Mouse (Mus musculus) neural tube, embryonic 12.5 days (tissue): ENCODE measurements at regions not wholly inside any gene's neighbourhood (a gene's known extent, or its start where the extent isn't known, plus 50 kb on each side); places are given as distances from the start of the nearest gene placed in this dataset.
"Not testable (repeated sequence)": the region's sequence is repeated elsewhere in the genome, so short reads cannot be mapped to it uniquely, and the experiment has no call there.

ENCODE experiments used
- ATAC-seq: fragments of 200-750 bp; cut with Nextera tagmentation; 2 replicates; pipeline ENCODE4 v1.8.0; 2017; ENCODE audit warnings: low read depth, mild to moderate bottlenecking, moderate TSS enrichment, moderate library complexity; ENCODE audit not compliant: low FRiP score
- H3K27ac ChIP-seq: fragments of 300-500 bp; sonication (generic); 2 replicates; pipeline ENCODE4 v1.5.1; 2016
- H3K27me3 ChIP-seq: fragments of 300-500 bp; sonication (generic); replicated peaks from 2 replicates; pipeline ENCODE4 v1.6.1; 2016; ENCODE audit warnings: mild to moderate bottlenecking
- H3K36me3 ChIP-seq: fragments of 300-500 bp; sonication (generic); 2 replicates; pipeline ENCODE4 v1.6.1; 2016; ENCODE audit warnings: mild to moderate bottlenecking
- H3K4me1 ChIP-seq: fragments of 300-500 bp; sonication (generic); 2 replicates; pipeline ENCODE4 v1.6.1; 2016
- H3K4me2 ChIP-seq: fragments of 300-500 bp; sonication (generic); replicated peaks from 2 replicates; pipeline ENCODE4 v1.6.1; 2016; ENCODE audit warnings: mild to moderate bottlenecking
- H3K4me3 ChIP-seq: fragments of 300-500 bp; sonication (generic); 2 replicates; pipeline ENCODE4 v1.5.1; 2016
- H3K9ac ChIP-seq: fragments of 300-500 bp; sonication (generic); 2 replicates; pipeline ENCODE4 v1.6.1; 2016; ENCODE audit warnings: mild to moderate bottlenecking
- H3K9me3 ChIP-seq: fragments of 300-500 bp; sonication (generic); 2 replicates; pipeline ENCODE4 v1.6.1; 2016; ENCODE audit warnings: mild to moderate bottlenecking
- WGBS: fragments of 180-500 bp; shearing (Covaris S2); methylation state at CpG from one replicate; pipeline ENCODE4 v1.1.7; 2016; 5-methylcytosine and 5-hydroxymethylcytosine counted together

DNA sequence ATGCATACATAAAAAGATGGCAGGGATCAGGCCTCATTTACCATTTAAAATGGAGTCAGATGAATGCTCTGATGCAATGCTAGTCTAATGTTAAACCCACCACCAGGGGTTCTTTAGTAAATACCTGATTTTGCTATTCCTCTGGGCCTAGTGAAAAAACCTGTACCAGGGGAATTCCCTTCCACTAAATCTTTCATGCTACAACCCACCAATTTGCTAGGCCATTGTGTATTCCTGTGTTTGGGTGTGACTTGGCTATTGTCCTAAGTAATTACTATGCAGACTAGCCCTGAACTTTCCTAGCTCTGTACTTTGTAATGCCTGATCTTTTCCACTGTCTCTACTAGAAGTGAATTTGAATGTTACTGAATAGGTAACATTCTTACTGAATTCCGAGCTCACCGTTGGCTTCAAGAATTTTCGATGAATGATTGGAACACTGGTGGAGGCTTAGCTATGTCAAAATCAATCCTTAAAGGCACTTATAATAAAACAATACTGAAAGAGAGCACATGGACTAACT lies 99.7 kb upstream of the Sec61g start:
- not testable (repeated sequence) for H3K9ac ChIP-seq, H3K27ac ChIP-seq, H3K36me3 ChIP-seq, H3K9me3 ChIP-seq, H3K4me3 ChIP-seq, H3K4me2 ChIP-seq, H3K4me1 ChIP-seq, ATAC-seq, H3K27me3 ChIP-seq
- WGBS, result 80% methylated on average over 3 of the region's 3 CpGs

DNA sequence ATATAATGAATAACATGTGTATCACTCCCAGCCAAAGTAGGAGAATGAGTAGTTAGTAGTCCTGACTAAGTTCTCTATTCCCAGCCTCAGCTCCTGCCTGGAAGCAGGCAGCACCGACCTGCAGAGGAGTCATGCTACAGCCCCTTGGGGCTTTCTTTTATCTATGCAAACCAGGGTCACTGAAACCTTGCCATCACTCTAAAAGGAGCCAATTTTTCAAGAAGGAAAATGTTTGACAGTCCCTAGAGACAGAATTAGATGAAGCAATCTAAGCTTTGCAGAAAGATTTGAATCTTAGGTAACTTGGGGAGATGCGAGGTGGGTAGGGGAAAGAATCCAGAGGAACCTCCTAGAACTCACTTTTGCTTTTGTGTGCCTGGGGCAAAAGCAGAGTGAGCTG lies 103.5 kb upstream of the Sec61g start:
- Histone ChIP-seq H3K9ac (no peak overlapping the region), H3K4me1 (no peaks in the 10 kb centered on the region), H3K36me3 (no peaks in the 10 kb centered on the region), H3K9me3 (no peaks in the 10 kb centered on the region), H3K4me2 (no peak overlapping the region), H3K4me3 (no peak overlapping the region), H3K27ac (no peak overlapping the region), H3K27me3 (no peaks in the 10 kb centered on the region)
- ATAC-seq, result no peak
- WGBS, result 69% methylated on average over 2 of the region's 2 CpGs

DNA sequence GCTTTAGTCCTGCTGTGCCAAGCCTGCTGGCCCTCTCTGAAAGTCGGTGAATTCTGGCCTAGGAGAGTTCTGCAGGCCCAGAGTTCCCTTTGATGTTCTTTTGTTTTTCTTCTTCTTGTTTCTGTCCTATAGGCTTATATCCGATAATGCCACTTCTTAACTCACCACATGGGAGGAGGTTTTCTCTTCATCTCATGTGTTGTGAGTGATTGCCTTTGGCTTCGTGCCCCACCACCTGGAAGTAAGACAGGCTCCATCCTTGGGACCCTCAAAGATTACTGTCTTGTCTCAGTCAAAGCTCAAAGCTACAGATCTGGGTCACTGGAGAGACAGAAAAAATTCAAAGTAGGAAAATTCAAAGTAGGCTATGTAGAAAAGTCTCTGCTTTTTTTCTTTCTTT lies 104.2 kb upstream of the Sec61g start:
- Histone ChIP-seq H3K9me3 (no peaks in the 10 kb centered on the region), H3K4me1 (no peaks in the 10 kb centered on the region), H3K4me2 (no peak overlapping the region), H3K9ac (no peak overlapping the region), H3K27me3 (no peaks in the 10 kb centered on the region), H3K27ac (no peak overlapping the region), H3K4me3 (no peak overlapping the region), H3K36me3 (no peaks in the 10 kb centered on the region)
- no peak for ATAC-seq
- WGBS, result 77% methylated on average over 3 of the region's 3 CpGs

DNA sequence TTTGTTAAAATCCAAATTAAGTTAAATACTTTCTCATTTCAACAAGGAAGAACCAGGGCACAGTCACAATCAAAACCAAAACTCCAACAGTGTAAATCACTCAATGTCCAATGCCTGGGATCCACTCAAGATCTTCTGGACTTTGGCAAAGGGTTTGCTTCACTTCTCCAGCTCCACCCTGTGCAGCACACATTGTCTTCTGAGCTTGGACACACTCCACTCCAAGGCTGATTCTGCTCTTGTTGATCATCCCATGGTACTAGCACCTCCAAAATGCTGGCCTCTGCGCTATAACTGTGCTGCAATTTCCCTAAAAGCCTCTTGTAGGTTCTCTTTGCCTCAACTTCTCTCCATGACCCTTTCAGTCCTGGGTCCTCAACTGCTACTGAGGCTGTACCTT lies 111.5 kb upstream of the Sec61g start:
- Histone ChIP-seq H3K36me3 (no peaks in the 10 kb centered on the region), H3K27me3 (no peaks in the 10 kb centered on the region), H3K4me1 (no peaks in the 10 kb centered on the region), H3K9me3 (no peaks in the 10 kb centered on the region), H3K4me2 (no peak overlapping the region), H3K9ac (no peak overlapping the region), H3K27ac (no peak overlapping the region), H3K4me3 (no peak overlapping the region)
- WGBS, result 89% methylated on average over 1 of the region's 1 CpGs
- no peak for ATAC-seq

GRCm38 (mm10) chr11:16623694-16624093 lies 115.4 kb upstream of the Sec61g start:
- Histone ChIP-seq H3K27me3 (no peaks in the 10 kb centered on the region), H3K4me2 (no peak overlapping the region), H3K4me3 (no peak overlapping the region), H3K36me3 (no peaks in the 10 kb centered on the region), H3K4me1 (no peaks in the 10 kb centered on the region), H3K27ac (no peak overlapping the region), H3K9me3 (no peaks in the 10 kb centered on the region), H3K9ac (no peak overlapping the region)
- 88% methylated on average over 2 of the region's 2 CpGs for WGBS
- ATAC-seq, result no peak

DNA sequence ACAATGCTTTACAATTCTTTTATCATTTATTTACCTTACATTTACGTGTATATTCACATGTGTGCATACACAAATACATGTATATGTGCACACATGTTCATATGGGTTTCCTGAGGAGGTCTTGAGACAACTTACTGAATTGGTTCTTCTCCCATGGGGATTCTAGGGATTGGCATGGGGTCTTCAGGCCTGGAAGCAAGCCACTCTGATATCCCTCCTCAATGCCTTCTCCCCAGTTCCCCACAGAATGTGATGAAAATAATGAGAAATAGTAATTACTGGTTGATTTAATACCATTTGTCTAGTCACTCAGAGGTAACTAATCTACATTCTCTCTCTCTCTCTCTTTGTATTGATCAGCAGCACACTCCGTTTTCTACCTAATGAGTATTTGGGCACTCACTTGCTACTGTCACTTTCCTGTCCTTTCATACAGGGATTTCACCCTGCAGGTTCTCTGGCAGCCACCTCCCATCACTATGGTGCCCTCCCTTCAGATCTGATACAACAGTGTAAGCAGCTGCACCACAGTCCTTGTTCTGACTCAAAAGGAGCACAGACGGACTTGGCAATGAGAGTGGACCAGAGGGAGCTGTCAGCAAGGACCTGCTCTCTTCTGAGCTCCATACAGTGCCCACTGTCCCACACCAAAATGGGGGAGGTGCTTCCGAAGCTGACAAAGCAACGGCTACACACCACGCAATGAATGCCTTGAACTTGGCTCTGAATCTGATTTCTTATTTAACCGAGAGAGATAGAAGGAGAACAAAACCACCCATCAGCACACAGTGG lies 119.2 kb upstream of the Sec61g start:
- Histone ChIP-seq H3K4me1 (no peaks in the 10 kb centered on the region), H3K9me3 (no peaks in the 10 kb centered on the region), H3K27ac (no peak overlapping the region), H3K9ac (no peak overlapping the region), H3K36me3 (no peaks in the 10 kb centered on the region), H3K27me3 (no peaks in the 10 kb centered on the region), H3K4me2 (no peak overlapping the region), H3K4me3 (no peak overlapping the region)
- no peak for ATAC-seq
- WGBS, result 70% methylated on average over 7 of the region's 7 CpGs

GRCm38 (mm10) chr11:16629410-16630129 lies 121.3 kb upstream of the Sec61g start:
- H3K4me2 ChIP-seq, result no peak overlapping the region
- H3K4me3 ChIP-seq, result no peak overlapping the region
- WGBS, result 63% methylated on average over 1 of the region's 1 CpGs
- H3K9ac ChIP-seq, result no peak overlapping the region
- no peaks in the 10 kb centered on the region for H3K4me1 ChIP-seq
- no peak for ATAC-seq
- H3K36me3 ChIP-seq, result no peaks in the 10 kb centered on the region
- no peaks in the 10 kb centered on the region for H3K9me3 ChIP-seq
- no peaks in the 10 kb centered on the region for H3K27me3 ChIP-seq
- H3K27ac ChIP-seq, result no peak overlapping the region

- H3K36me3 ChIP-seq, H3K4me2 ChIP-seq, H3K9ac ChIP-seq, H3K9me3 ChIP-seq, H3K4me1 ChIP-seq, H3K27ac ChIP-seq, H3K27me3 ChIP-seq, H3K4me3 ChIP-seq, ATAC-seq: not testable (repeated sequence)
- WGBS, result 93% methylated on average over 11 of the region's 11 CpGs
Measured at GRCm38 (mm10) chr11:16635796-16636195, 116.2 kb upstream of the Egfr start.

- H3K27ac ChIP-seq, result no peak overlapping the region
- 82% methylated on average over 2 of the region's 2 CpGs for WGBS
- no peak overlapping the region for H3K9ac ChIP-seq
Measured at GRCm38 (mm10) chr11:16637679-16638078, 114.3 kb upstream of the Egfr start.

GRCm38 (mm10) chr11:16638349-16638748 lies 113.7 kb upstream of the Egfr start:
- Histone ChIP-seq H3K4me2 (no peak overlapping the region), H3K9me3 (no peaks in the 10 kb centered on the region), H3K27ac (no peak overlapping the region), H3K4me1 (no peaks in the 10 kb centered on the region), H3K9ac (no peak overlapping the region), H3K36me3 (no peaks in the 10 kb centered on the region), H3K27me3 (no peaks in the 10 kb centered on the region), H3K4me3 (no peak overlapping the region)
- no peak for ATAC-seq
- 87% methylated on average over 4 of the region's 4 CpGs for WGBS

More at GRCm38 (mm10) chr11:16637679-16638078, 114.3 kb upstream of the Egfr start:
- H3K4me3 ChIP-seq, result no peak overlapping the region
- no peaks in the 10 kb centered on the region for H3K36me3 ChIP-seq
- H3K4me1 ChIP-seq, result no peaks in the 10 kb centered on the region
- H3K27me3 ChIP-seq, result no peaks in the 10 kb centered on the region
- H3K4me2 ChIP-seq, result no peak overlapping the region
- ATAC-seq, result no peak
- no peaks in the 10 kb centered on the region for H3K9me3 ChIP-seq

DNA sequence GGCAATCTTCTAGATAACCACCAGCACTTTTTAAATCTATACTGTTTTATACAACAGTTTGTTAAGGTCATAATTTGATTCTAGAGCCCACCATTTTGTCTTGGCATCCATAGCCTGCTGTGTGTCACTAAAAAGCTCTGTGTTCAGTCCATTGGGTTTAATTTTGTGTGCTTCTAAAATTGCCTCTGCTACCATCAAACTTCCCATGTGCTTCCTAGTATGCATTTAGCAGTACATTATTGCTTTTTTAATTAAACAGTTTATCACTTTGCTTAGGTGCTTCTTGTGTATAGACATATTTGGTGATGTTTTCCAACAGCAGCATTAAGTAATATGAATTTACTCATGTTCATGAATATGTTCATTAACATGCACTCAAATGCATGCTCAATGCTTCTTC lies 102.4 kb upstream of the Egfr start:
- Histone ChIP-seq H3K27ac (no peak overlapping the region), H3K9ac (no peak overlapping the region), H3K4me2 (no peak overlapping the region), H3K36me3 (no peaks in the 10 kb centered on the region), H3K4me1 (no peaks in the 10 kb centered on the region), H3K27me3 (no peaks in the 10 kb centered on the region), H3K9me3 (no peaks in the 10 kb centered on the region), H3K4me3 (no peak overlapping the region)
- no peak for ATAC-seq

DNA sequence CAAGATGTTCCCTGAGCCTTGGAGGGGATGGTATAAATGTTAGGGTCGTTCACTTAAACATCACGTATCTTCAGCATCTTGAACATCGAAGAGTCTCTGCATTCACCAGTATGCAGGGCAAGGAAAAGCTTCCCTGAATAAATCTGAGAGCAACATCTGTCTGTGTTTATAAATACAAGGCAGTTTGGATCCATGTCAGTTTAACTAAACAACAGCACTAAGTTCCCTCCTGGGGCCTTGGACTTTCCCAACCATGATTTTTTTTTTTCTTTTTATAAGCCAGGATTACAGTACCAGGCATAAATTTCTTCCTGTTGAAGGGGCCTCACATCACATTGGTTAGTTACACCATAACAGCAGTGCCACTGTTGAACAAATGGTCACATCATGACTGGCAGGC lies 88.2 kb upstream of the Egfr start:
- Histone ChIP-seq H3K27ac (no peak overlapping the region), H3K4me2 (no peak overlapping the region), H3K4me3 (no peak overlapping the region), H3K36me3 (no peaks in the 10 kb centered on the region), H3K4me1 (no peaks in the 10 kb centered on the region), H3K9me3 (no peaks in the 10 kb centered on the region), H3K9ac (no peak overlapping the region), H3K27me3 (no peaks in the 10 kb centered on the region)
- WGBS, result 74% methylated on average over 3 of the region's 3 CpGs
- no peak for ATAC-seq
